Mouse (Mus musculus) lung, postnatal 14 days (tissue): ENCODE measurements around the gene Pih1d1.
"Not testable (repeated sequence)": the region's sequence is repeated elsewhere in the genome, so short reads cannot be mapped to it uniquely, and the experiment has no call there.

Experiments used
- DNase-seq: peaks from one replicate; pipeline ENCODE4 v3.0.0; 2021

Gene Pih1d1

GRCm38 (mm10) chr7:45169495-45169894 is 15.4 kb downstream of the Pih1d1 start:
- DNase-seq, result no peak

GRCm38 (mm10) chr7:45172974-45173373 is 18.9 kb downstream of the Pih1d1 start:
- peak; percentile 32 for DNase-seq

- not testable (repeated sequence) for DNase-seq
Observed at GRCm38 (mm10) chr7:45173772-45174171, 19.7 kb downstream of the Pih1d1 start.

- no peak for DNase-seq
Observed at GRCm38 (mm10) chr7:45174567-45175280, 20.6 kb downstream of the Pih1d1 start.

GRCm38 (mm10) chr7:45175398-45175797 is 21.3 kb downstream of the Pih1d1 start:
- DNase-seq, result no peak

- no peak for DNase-seq
Observed at GRCm38 (mm10) chr7:45175929-45176328, 21.8 kb downstream of the Pih1d1 start.

- no peak for DNase-seq
Observed at GRCm38 (mm10) chr7:45176356-45176755, 22.3 kb downstream of the Pih1d1 start.

- DNase-seq, result no peak
Observed at GRCm38 (mm10) chr7:45178550-45178949, 24.4 kb downstream of the Pih1d1 start.

GRCm38 (mm10) chr7:45179469-45179868 is 25.4 kb downstream of the Pih1d1 start, which contains the start of gene Gfy:
Gene Gfy, minus strand, starts transcription at chr7:45179569.
- no peak for DNase-seq

- no peak for DNase-seq
Observed at GRCm38 (mm10) chr7:45180896-45181477, 26.9 kb downstream of the Pih1d1 start, which contains the start of gene Pth2. Gene Pth2, plus strand, starts transcription at chr7:45180995.

- no peak for DNase-seq
Observed at GRCm38 (mm10) chr7:45181540-45181939, 27.4 kb downstream of the Pih1d1 start.

GRCm38 (mm10) chr7:45182199-45182601 is 28.1 kb downstream of the Pih1d1 start:
- DNase-seq, result peak; percentile 85

- DNase-seq, result no peak
Observed at GRCm38 (mm10) chr7:45182606-45183005, 28.5 kb downstream of the Pih1d1 start.

GRCm38 (mm10) chr7:45183672-45184071 is 29.6 kb downstream of the Pih1d1 start:
- no peak for DNase-seq

GRCm38 (mm10) chr7:45185921-45186320 is 31.8 kb downstream of the Pih1d1 start:
- DNase-seq, result no peak

GRCm38 (mm10) chr7:45189600-45189999 is 35.5 kb downstream of the Pih1d1 start:
- DNase-seq, result no peak

GRCm38 (mm10) chr7:45190186-45190585 is 36.1 kb downstream of the Pih1d1 start:
- no peak for DNase-seq

- no peak for DNase-seq
Observed at GRCm38 (mm10) chr7:45191161-45191560, 37.1 kb downstream of the Pih1d1 start.

- DNase-seq, result no peak
Observed at GRCm38 (mm10) chr7:45191803-45192363, 37.8 kb downstream of the Pih1d1 start.

GRCm38 (mm10) chr7:45192585-45193310 is 38.6 kb downstream of the Pih1d1 start:
- DNase-seq, result no peak

GRCm38 (mm10) chr7:45193406-45193805 is 39.3 kb downstream of the Pih1d1 start:
- no peak for DNase-seq

GRCm38 (mm10) chr7:45193871-45194785 is 40.0 kb downstream of the Pih1d1 start:
- no peak for DNase-seq
